10 mouse cellular contexts compared by ENCODE assay signal in genomic region chr2:168415140-168415539, GRCm38 (mm10).
A peak's percentile ranks its signal among the peaks of the same experiment; 100 is the strongest.
DNase-seq lines count a peak whose midpoint lies in the region; ATAC-seq lines count a peak whose summit lies in the region.
"Had no signal": no experiment of that assay in that cellular context is flagged by ENCODE, and none has a peak within 500 bp of the region (broad histone marks: within the 10 kb centered on the region; RNA-seq: fewer than 3 reads in every experiment).

No protein-coding gene starts in this region.

- peak; percentile 69 for DNase-seq in forebrain, embryonic 11.5 days (ENCODE audit: low spot score)
- DNase-seq in lung, postnatal 10 days, result peak; percentile 19
- no peak for DNase-seq in lung, adult 18-20 months
- DNase-seq in embryonic facial prominence, embryonic 11.5 days (ENCODE audit: low spot score), result peak; percentile 15
- peak; percentile 33 for DNase-seq in testis, postnatal 14 days (ENCODE audit: low spot score)
- DNase-seq in heart, adult 8-10 months (ENCODE audit: low spot score), result no peak
- no peak for DNase-seq in layer of hippocampus, postnatal 25 days (ENCODE audit: extremely low spot score in 1 of 2, low spot score in 1 of 2)
- DNase-seq: cerebellum, adult 9-10 months had no signal

- no peaks in the 10 kb centered on the region for H3K27me3 ChIP-seq in forebrain, embryonic 11.5 days (ENCODE audit: control insufficient read depth, insufficient read depth, low read length)
- H3K27me3 ChIP-seq in forebrain, embryonic 15.5 days, result 0 out of 2 replicates have a peak, but pooled peaks cover 8% of the 10 kb centered on the region
- H3K27me3 ChIP-seq in embryonic facial prominence, embryonic 11.5 days (ENCODE audit: control insufficient read depth, insufficient read depth, low read length), result no peaks in the 10 kb centered on the region

- no peaks in the 10 kb centered on the region for H3K36me3 ChIP-seq in forebrain, embryonic 11.5 days (ENCODE audit: control insufficient read depth, insufficient read depth, low read length)
- no peaks in the 10 kb centered on the region for H3K36me3 ChIP-seq in forebrain, embryonic 15.5 days
- H3K36me3 ChIP-seq in embryonic facial prominence, embryonic 11.5 days (replicated peaks; ENCODE audit: control insufficient read depth, insufficient read depth, low read depth, low read length), result no peaks in the 10 kb centered on the region

- no peaks in the 10 kb centered on the region for H3K9me3 ChIP-seq in forebrain, embryonic 11.5 days (ENCODE audit: control insufficient read depth, low read length)
- no peaks in the 10 kb centered on the region for H3K9me3 ChIP-seq in forebrain, embryonic 15.5 days
- no peaks in the 10 kb centered on the region for H3K9me3 ChIP-seq in embryonic facial prominence, embryonic 11.5 days (replicated peaks; ENCODE audit: control insufficient read depth, low read length)

- no peak overlapping the region for H3K9ac ChIP-seq in forebrain, embryonic 11.5 days (ENCODE audit: low read length)
- no peak overlapping the region for H3K9ac ChIP-seq in forebrain, embryonic 15.5 days (replicated peaks)
- H3K9ac ChIP-seq in embryonic facial prominence, embryonic 11.5 days (replicated peaks; ENCODE audit: low read length), result no peak overlapping the region

- WGBS in forebrain, embryonic 11.5 days, result 36% methylated on average over 17 of the region's 17 CpGs
- 30% methylated on average over 17 of the region's 17 CpGs for WGBS in forebrain, embryonic 15.5 days
- 32% methylated on average over 17 of the region's 17 CpGs for WGBS in embryonic facial prominence, embryonic 11.5 days

- H3K4me2 ChIP-seq in forebrain, embryonic 11.5 days (ENCODE audit: low read depth, low read length, severe bottlenecking), result no peak overlapping the region
- no peak overlapping the region for H3K4me2 ChIP-seq in forebrain, embryonic 15.5 days (replicated peaks)
- no peak overlapping the region for H3K4me2 ChIP-seq in embryonic facial prominence, embryonic 11.5 days (ENCODE audit: low read depth, low read length)

- no peak overlapping the region for H3K27ac ChIP-seq in forebrain, embryonic 11.5 days (ENCODE audit: low read depth, low read length)
- no peak overlapping the region for H3K27ac ChIP-seq in forebrain, embryonic 15.5 days (replicated peaks)
- no peak overlapping the region for H3K27ac ChIP-seq in embryonic facial prominence, embryonic 11.5 days (replicated peaks; ENCODE audit: low read depth, low read length)

- H3K4me3 ChIP-seq in forebrain, embryonic 11.5 days (ENCODE audit: low read depth, low read length), result no peak overlapping the region
- H3K4me3 ChIP-seq in forebrain, embryonic 15.5 days, result no peak overlapping the region
- H3K4me3 ChIP-seq in embryonic facial prominence, embryonic 11.5 days (ENCODE audit: low read depth, low read length), result no peak overlapping the region
- H3K4me3 ChIP-seq: megakaryocyte, embryonic 14.5 days had no signal

- no peaks in the 10 kb centered on the region for H3K4me1 ChIP-seq in forebrain, embryonic 11.5 days (replicated peaks; ENCODE audit: control insufficient read depth, insufficient read depth, low read length)
- no peaks in the 10 kb centered on the region for H3K4me1 ChIP-seq in forebrain, embryonic 15.5 days
- no peaks in the 10 kb centered on the region for H3K4me1 ChIP-seq in embryonic facial prominence, embryonic 11.5 days (ENCODE audit: control insufficient read depth, insufficient read depth, low read length)
- H3K4me1 ChIP-seq: megakaryocyte, embryonic 14.5 days had no signal

- no peak for ATAC-seq in forebrain, embryonic 11.5 days (replicated peaks; ENCODE audit: low FRiP score)
- no peak for ATAC-seq in forebrain, embryonic 15.5 days (replicated peaks)
- no peak for ATAC-seq in embryonic facial prominence, embryonic 11.5 days (replicated peaks; ENCODE audit: insufficient number of reproducible peaks, low FRiP score, low TSS enrichment, low read depth)

Comparison
In these comparisons a context has a peak if more than half of its experiments do, and no peak if none do; other contexts are left out.
1. DNase-seq: peak in forebrain, embryonic 11.5 days (single experiment), lung, postnatal 10 days (single experiment), embryonic facial prominence, embryonic 11.5 days (single experiment) and testis, postnatal 14 days (single experiment); none in lung, adult 18-20 months (0 of 2), heart, adult 8-10 months (single experiment) and layer of hippocampus, postnatal 25 days (0 of 2).